Mouse (Mus musculus): ENCODE data around the gene Zfp1.
A peak's percentile ranks its signal among the peaks of the same experiment; 100 is the strongest.

DNA sequence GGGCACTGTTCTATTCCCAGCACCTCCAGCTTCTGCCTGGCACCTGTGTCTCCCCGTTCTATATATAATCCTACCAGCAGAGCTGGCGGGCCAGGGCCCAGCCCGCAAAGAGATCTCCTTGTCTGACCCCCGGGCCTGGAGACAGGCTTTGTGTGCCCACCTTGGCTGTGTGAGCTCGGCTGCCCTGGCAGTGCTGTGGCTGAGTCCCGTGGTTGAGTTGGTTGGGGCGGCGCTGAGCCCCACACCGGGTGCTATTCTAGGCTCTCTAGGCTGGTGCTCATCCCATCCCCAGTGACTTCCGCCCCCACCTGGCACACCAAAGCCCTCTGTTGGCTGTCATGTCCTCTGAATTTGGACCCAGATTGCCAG, 18.4 kb upstream of the Zfp1 start:
- TF ChIP-seq MYOD1 (IDR thresholded peaks at IDR 0.05; ENCODE audit: control insufficient read depth in 1 of 3, insufficient read length in 2 of 3, low read depth in 2 of 3) (peak in 1 of 3 experiments; percentile 16), POLR2A (IDR thresholded peaks at IDR 0.05; ENCODE audit: insufficient read length, low read depth) (no peak), USF1 (IDR thresholded peaks at IDR 0.05; ENCODE audit: low read depth) (no peak), E2F4 (IDR thresholded peaks at IDR 0.05; ENCODE audit: insufficient read depth) (no peak), POLR2AphosphoS2 (IDR thresholded peaks at IDR 0.05; ENCODE audit: insufficient read length, low read depth) (no peak), MYOG (IDR thresholded peaks at IDR 0.05; ENCODE audit: control insufficient read depth in 1 of 3, insufficient read depth in 1 of 3, insufficient read length in 2 of 3, low read depth in 2 of 3) (peak in 1 of 3 experiments; percentile 2), MAX (IDR thresholded peaks at IDR 0.05; ENCODE audit: low read depth) (no peak), CEBPB (IDR thresholded peaks at IDR 0.05; ENCODE audit: insufficient read depth, poor library complexity, severe bottlenecking) (no peak), TCF12 (IDR thresholded peaks at IDR 0.05; ENCODE audit: insufficient read depth, poor library complexity, severe bottlenecking) (no peak), TCF3 (IDR thresholded peaks at IDR 0.05; ENCODE audit: insufficient read length, low read depth) (no peak)
